Mouse (Mus musculus) brain, embryonic 14.5 days (tissue): ENCODE measurements around the gene Cib2.

Source experiments
- CTCF ChIP-seq: fragments of 200-500 bp; IDR thresholded peaks from 2 replicates; pipeline ENCODE4 v1.5.1; 2012; ENCODE audit warnings: inconsistent platforms, mild to moderate bottlenecking, moderate library complexity, borderline replicate concordance; ENCODE audit not compliant: insufficient read depth, insufficient read length; ENCODE audit errors: extremely low read depth
- POLR2A ChIP-seq: fragments of 200-500 bp; IDR thresholded peaks from 2 replicates; pipeline ENCODE4 v1.6.1; 2012; ENCODE audit warnings: mild to moderate bottlenecking, inconsistent platforms, borderline replicate concordance; ENCODE audit not compliant: poor library complexity, insufficient read depth, insufficient read length, severe bottlenecking; ENCODE audit errors: extremely low read depth

- no peak for TF ChIP-seq POLR2A
- TF ChIP-seq CTCF = no peak
Observed at GRCm38 (mm10) chr9:54515991-54516390, 44.0 kb downstream of the Cib2 start.
